In genomic region chr15:63997705-63998409, GRCm38 (mm10) we compare ENCODE assay signal across 8 mouse cellular contexts.
DNase-seq lines count a peak whose midpoint lies in the region; ATAC-seq and TF ChIP-seq lines count a peak whose summit lies in the region.

No protein-coding gene starts in this region.

- peak; percentile 66 for ATAC-seq in G1E (ENCODE audit: extremely low read depth, insufficient number of reproducible peaks, low FRiP score, poor library complexity, severe bottlenecking)
- ATAC-seq in forebrain, postnatal 0 days: peak; percentile 92
- ATAC-seq in lung, embryonic 15.5 days (ENCODE audit: borderline replicate concordance, extremely low read depth, low FRiP score, low TSS enrichment): peak; percentile 97

- WGBS in forebrain, postnatal 0 days: 1% methylated on average over 87 of the region's 104 CpGs
- under 1% methylated on average over 62 of the region's 104 CpGs for WGBS in lung, embryonic 15.5 days

- TF ChIP-seq CTCF in G1E (IDR thresholded peaks at IDR 0.05; ENCODE audit: low read depth, low read length): no peak
- no peak for TF ChIP-seq CTCF in forebrain, postnatal 0 days (IDR thresholded peaks at IDR 0.05; ENCODE audit: low read depth)

- DNase-seq in G1E (ENCODE audit: low spot score): peak; percentile 93
- peak; percentile 97 to 99 for DNase-seq in cerebellum, adult 18-20 months
- DNase-seq in forebrain, postnatal 0 days: peak; percentile 95
- DNase-seq in heart, postnatal 4 days: peak; percentile 96
- DNase-seq in layer of hippocampus, adult 8-10 months (ENCODE audit: low spot score in 2 of 2): peak; percentile 88 to 90
- peak; percentile 95 for DNase-seq in ovary, adult 18-20 months (ENCODE audit: low spot score)
- DNase-seq in thymus, postnatal 0 days (ENCODE audit: low spot score): peak; percentile 91

- H3K4me1 ChIP-seq in G1E (ENCODE audit: insufficient read depth, low read depth, low read length): peaks cover 42% of the 10 kb centered on the region
- H3K4me1 ChIP-seq in forebrain, postnatal 0 days (ENCODE audit: insufficient read depth): peaks cover 27% of the 10 kb centered on the region
- H3K4me1 ChIP-seq in lung, embryonic 15.5 days: peaks cover 20% of the 10 kb centered on the region

- peak overlapping the region; percentile 96 for H3K27ac ChIP-seq in forebrain, postnatal 0 days (ENCODE audit: low read depth, low read length)
- H3K27ac ChIP-seq in lung, embryonic 15.5 days: peak overlapping the region; percentile 95

- H3K4me2 ChIP-seq in forebrain, postnatal 0 days (ENCODE audit: low read depth): peak overlapping the region; percentile 77
- H3K4me2 ChIP-seq in lung, embryonic 15.5 days: peak overlapping the region; percentile 71

- H3K36me3 ChIP-seq in G1E (replicated peaks): peaks cover 30% of the 10 kb centered on the region
- H3K36me3 ChIP-seq in forebrain, postnatal 0 days (ENCODE audit: insufficient read depth): no peaks in the 10 kb centered on the region
- H3K36me3 ChIP-seq in lung, embryonic 15.5 days: no peaks in the 10 kb centered on the region

- peak overlapping the region; percentile 97 for H3K9ac ChIP-seq in forebrain, postnatal 0 days
- peak overlapping the region; percentile 73 for H3K9ac ChIP-seq in lung, embryonic 15.5 days

- peak overlapping the region; percentile 84 for H3K4me3 ChIP-seq in G1E (ENCODE audit: low read depth, low read length)
- H3K4me3 ChIP-seq in forebrain, postnatal 0 days (ENCODE audit: low read depth, low read length): peak overlapping the region; percentile 88
- peak overlapping the region; percentile 75 for H3K4me3 ChIP-seq in lung, embryonic 15.5 days

- H3K27me3 ChIP-seq in G1E (ENCODE audit: insufficient read depth, low read length): no peaks in the 10 kb centered on the region
- H3K27me3 ChIP-seq in forebrain, postnatal 0 days (ENCODE audit: insufficient read depth, low read length): no peaks in the 10 kb centered on the region
- H3K27me3 ChIP-seq in lung, embryonic 15.5 days: no peaks in the 10 kb centered on the region

- H3K9me3 ChIP-seq in G1E (replicated peaks): no peaks in the 10 kb centered on the region
- no peaks in the 10 kb centered on the region for H3K9me3 ChIP-seq in forebrain, postnatal 0 days (ENCODE audit: low read length)
- H3K9me3 ChIP-seq in lung, embryonic 15.5 days: no peaks in the 10 kb centered on the region

Comparison
In these comparisons a context has a peak if more than half of its experiments do, and no peak if none do; other contexts are left out.
1. Peak in every context shown above with its lines: DNase-seq, ATAC-seq, H3K4me3 ChIP-seq and H3K27ac ChIP-seq.